Mouse (Mus musculus) E14TG2a.4 (cell line): ENCODE measurements around the gene Psma2.

ENCODE experiments used
- H3K27me3 ChIP-seq: 2 replicates; pipeline ENCODE4 v1.6.1; 2014; ENCODE audit warnings: low read length, control low read depth; ENCODE audit not compliant: insufficient read depth
- H3K36me3 ChIP-seq: 2 replicates; pipeline ENCODE4 v1.6.1; 2014; ENCODE audit warnings: low read length, control low read depth; ENCODE audit not compliant: insufficient read depth
- H3K4me1 ChIP-seq: replicated peaks from 2 replicates; pipeline ENCODE4 v1.6.1; 2014; ENCODE audit warnings: low read depth, low read length, control low read depth
- H3K4me3 ChIP-seq: replicated peaks from 2 replicates; pipeline ENCODE4 v1.5.1; 2014; ENCODE audit warnings: mild to moderate bottlenecking, low read length
- H3K9me3 ChIP-seq: 2 replicates; pipeline ENCODE4 v1.6.1; 2014; ENCODE audit warnings: low read length, control low read depth
- CTCF ChIP-seq: conservative IDR thresholded peaks from 2 replicates; pipeline ENCODE4 v1.5.1; 2014; ENCODE audit warnings: low read length
- NANOG ChIP-seq: IDR thresholded peaks from 2 replicates; pipeline ENCODE4 v1.6.1; 2014; ENCODE audit warnings: borderline replicate concordance, low read length, mixed read lengths
- POU5F1 ChIP-seq: IDR thresholded peaks from 2 replicates; pipeline ENCODE4 v1.6.1; 2014; ENCODE audit warnings: low read length, borderline replicate concordance

Psma2 gene

DNA sequence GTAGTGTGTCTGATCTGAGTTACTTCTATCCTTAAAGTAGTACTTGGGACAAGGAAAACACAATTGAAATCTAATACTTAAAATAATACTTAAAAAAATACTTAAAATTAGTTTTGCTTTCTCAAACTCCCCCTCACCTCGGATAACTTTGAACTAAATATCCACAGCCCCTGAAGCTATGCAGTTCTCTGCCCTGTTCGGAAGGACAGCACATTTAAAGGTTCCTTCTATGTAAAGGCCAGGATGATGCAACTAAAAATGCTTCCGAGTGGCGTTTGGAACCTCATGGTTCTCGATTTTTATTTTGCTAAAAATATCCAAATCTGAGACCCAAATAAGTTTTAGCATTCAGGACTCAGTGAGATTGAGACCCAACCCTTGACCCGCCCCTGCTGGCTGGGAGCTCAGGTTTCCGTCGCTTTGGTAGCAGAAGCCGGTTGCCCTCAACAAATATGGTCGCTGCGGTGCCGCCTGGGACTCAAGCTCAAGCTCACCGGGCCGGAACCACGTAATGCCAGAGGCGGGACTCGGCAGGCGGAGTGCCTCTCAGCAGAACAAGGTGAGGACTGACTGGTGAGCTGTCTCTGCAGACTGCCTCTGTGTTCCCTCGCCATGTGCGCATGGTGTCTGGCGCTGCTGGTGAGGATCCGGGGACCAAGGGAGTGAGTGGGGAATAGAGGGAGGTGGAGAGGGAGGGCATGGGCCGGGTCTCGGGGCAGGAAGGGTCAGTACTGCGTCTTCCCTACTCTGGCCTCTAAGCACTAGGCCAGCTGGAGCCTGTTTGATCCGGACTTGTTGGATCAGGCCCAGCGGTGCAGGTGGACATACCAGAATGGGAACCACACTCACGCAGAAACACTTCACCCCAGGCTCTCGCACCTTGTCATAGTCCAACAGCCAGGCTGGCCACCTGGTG is 16.9 kb downstream of the Psma2 start, which contains the start of gene AW209491:
Gene AW209491, plus strand, starts transcription at position 429 of the 916 bp plus-strand sequence.
- peaks cover 54% of the 10 kb centered on the region for H3K36me3 ChIP-seq
- no peaks in the 10 kb centered on the region for H3K27me3 ChIP-seq
- TF ChIP-seq CTCF (no peak), NANOG (no peak), POU5F1 (no peak)
- no peaks in the 10 kb centered on the region for H3K9me3 ChIP-seq
- peaks cover 39% of the 10 kb centered on the region for H3K4me1 ChIP-seq
- H3K4me3 ChIP-seq: peak within 1 kb of the TSS; percentile 91

DNA sequence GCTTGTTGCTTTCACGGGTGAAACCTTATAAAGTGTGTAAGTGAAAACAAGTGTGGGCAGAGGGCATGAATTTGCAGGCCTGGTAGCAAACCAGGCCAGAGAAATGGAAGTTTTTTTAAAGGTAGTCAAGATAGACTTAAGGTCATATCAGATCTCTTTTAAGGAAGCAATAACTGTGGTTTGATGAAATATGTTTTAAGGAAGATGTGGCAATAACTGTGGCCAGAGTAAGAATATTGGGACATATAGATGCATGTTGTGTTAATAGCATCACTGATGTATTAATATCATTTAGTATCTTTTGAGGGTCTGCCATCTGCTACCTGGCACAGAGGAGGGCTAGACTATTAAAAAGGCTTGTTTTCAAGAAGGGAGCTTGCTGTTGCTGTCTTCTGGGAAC is 27.0 kb downstream of the Psma2 start:
- Histone ChIP-seq H3K9me3 (no peaks in the 10 kb centered on the region), H3K27me3 (no peaks in the 10 kb centered on the region), H3K4me1 (peaks cover 24% of the 10 kb centered on the region), H3K36me3 (peaks cover 55% of the 10 kb centered on the region), H3K4me3 (no peak overlapping the region)
- TF ChIP-seq POU5F1 (no peak), NANOG (no peak), CTCF (no peak)

GRCm38 (mm10) chr13:14649301-14649700 is 36.3 kb downstream of the Psma2 start:
- H3K27me3 ChIP-seq: no peaks in the 10 kb centered on the region
- H3K9me3 ChIP-seq: no peaks in the 10 kb centered on the region
- no peak overlapping the region for H3K4me3 ChIP-seq
- no peaks in the 10 kb centered on the region for H3K4me1 ChIP-seq
- H3K36me3 ChIP-seq: no peaks in the 10 kb centered on the region
- TF ChIP-seq CTCF: peak; percentile 34
- no peak for TF ChIP-seq POU5F1

GRCm38 (mm10) chr13:14667107-14667506 is 54.1 kb downstream of the Psma2 start:
- Histone ChIP-seq H3K9me3 (no peaks in the 10 kb centered on the region), H3K4me1 (no peaks in the 10 kb centered on the region), H3K36me3 (no peaks in the 10 kb centered on the region), H3K4me3 (no peak overlapping the region), H3K27me3 (no peaks in the 10 kb centered on the region)
- TF ChIP-seq CTCF (no peak), POU5F1 (no peak), NANOG (no peak)

- Histone ChIP-seq H3K4me1 (no peaks in the 10 kb centered on the region), H3K4me3 (no peak overlapping the region), H3K36me3 (no peaks in the 10 kb centered on the region), H3K9me3 (no peaks in the 10 kb centered on the region), H3K27me3 (no peaks in the 10 kb centered on the region)
- TF ChIP-seq NANOG (no peak), CTCF (peak; percentile 39), POU5F1 (no peak)
Measured at GRCm38 (mm10) chr13:14670342-14670741, 57.3 kb downstream of the Psma2 start.

- no peaks in the 10 kb centered on the region for H3K36me3 ChIP-seq
- no peaks in the 10 kb centered on the region for H3K4me1 ChIP-seq
- no peaks in the 10 kb centered on the region for H3K9me3 ChIP-seq
- no peaks in the 10 kb centered on the region for H3K27me3 ChIP-seq
- H3K4me3 ChIP-seq: no peak overlapping the region
- TF ChIP-seq POU5F1 (no peak), NANOG (no peak), CTCF (peak; percentile 32)
Measured at GRCm38 (mm10) chr13:14688955-14689354, 75.9 kb downstream of the Psma2 start.

GRCm38 (mm10) chr13:14716801-14717200 is 103.8 kb downstream of the Psma2 start:
- Histone ChIP-seq H3K4me3 (no peak overlapping the region), H3K9me3 (no peaks in the 10 kb centered on the region), H3K36me3 (no peaks in the 10 kb centered on the region), H3K27me3 (no peaks in the 10 kb centered on the region), H3K4me1 (no peaks in the 10 kb centered on the region)
- no peak for TF ChIP-seq POU5F1
- TF ChIP-seq CTCF: no peak
- TF ChIP-seq NANOG: no peak

DNA sequence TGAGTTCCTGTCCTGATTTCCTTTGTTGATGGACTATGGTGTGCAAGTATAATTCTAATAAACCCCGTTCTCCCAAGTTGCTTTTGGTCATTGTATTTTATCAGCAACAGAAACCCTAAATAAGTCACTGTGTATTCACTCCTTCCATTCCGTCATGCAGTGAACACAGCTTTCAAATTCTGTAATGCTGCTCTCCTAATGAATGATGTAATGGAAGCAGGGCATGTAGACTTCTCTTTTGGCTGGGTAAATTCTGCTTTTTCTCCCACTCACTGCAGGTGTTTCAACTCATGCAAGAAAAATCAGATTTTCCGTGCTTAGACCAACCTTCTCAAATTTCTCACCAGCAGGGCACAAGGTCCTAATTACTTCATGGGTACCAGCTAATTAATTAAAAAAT is 104.7 kb downstream of the Psma2 start:
- TF ChIP-seq CTCF: no peak
- TF ChIP-seq NANOG: no peak
- TF ChIP-seq POU5F1: no peak
- H3K4me3 ChIP-seq: no peak overlapping the region
- no peaks in the 10 kb centered on the region for H3K36me3 ChIP-seq
- H3K4me1 ChIP-seq: no peaks in the 10 kb centered on the region
- H3K9me3 ChIP-seq: no peaks in the 10 kb centered on the region
- H3K27me3 ChIP-seq: no peaks in the 10 kb centered on the region
